Mouse (Mus musculus): ENCODE measurements around the gene Cd302. TPM values are rescaled to one million over a fixed set of nuclear protein-coding genes. Genes with fewer than 3 reads are reported as not detected.

Gene Cd302
- polyA plus RNA-seq, 1 experiment from 2014 or later, result 42.2 TPM

DNA sequence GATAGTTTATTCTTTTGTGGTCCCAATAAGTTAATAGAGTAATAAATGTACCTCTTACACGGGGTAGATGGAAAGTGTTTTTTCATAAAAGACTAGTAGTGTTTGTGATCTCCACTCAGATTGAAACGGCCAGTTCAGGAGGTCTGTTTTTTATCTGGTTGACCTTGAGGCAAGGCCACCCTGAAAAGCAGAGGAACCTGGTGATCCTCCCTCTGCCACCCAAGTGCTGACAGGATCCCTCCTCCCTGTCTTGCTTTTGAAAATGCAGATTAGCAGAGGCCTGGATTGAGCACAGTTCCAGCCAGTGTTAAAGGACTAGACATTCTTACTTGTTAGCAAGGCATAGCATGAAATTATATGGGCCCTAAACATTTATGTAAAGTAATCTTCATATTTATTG, 51.1 kb downstream of the Cd302 start:
- ATAC-seq, result no peak
- no peaks in the 10 kb centered on the region for H3K27me3 ChIP-seq (replicated peaks)
- no peaks in the 10 kb centered on the region for H3K9me3 ChIP-seq (replicated peaks)
- peaks cover 79% of the 10 kb centered on the region for H3K36me3 ChIP-seq
- no peak overlapping the region for H3K9ac ChIP-seq
- no peak overlapping the region for H3K27ac ChIP-seq
- peaks cover 6% of the 10 kb centered on the region for H3K4me1 ChIP-seq
- no peak overlapping the region for H3K4me2 ChIP-seq
- no peak overlapping the region for H3K4me3 ChIP-seq
- WGBS (ENCODE audit: insufficient replicate concordance), result 67% methylated on average over 2 of the region's 2 CpGs

DNA sequence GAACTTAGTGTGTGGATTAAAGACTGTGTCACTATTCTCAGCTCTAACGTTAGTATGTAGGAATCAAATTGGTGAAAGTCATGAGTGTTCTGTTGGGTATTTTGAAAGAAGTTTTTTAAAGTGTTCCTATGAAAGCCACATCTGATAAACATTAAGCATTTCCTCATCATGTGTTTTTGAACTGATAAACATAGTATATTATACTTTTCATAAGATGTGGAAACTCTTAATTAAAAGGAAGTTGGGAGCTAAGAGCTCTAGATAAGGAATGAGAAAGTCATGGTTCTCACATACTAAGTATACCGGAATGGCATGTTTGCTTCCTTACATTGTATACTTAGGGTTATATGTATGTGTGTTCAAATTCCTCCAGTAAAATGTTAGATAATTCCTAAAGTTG, 53.9 kb downstream of the Cd302 start:
- H3K36me3 ChIP-seq, result peaks cover 63% of the 10 kb centered on the region
- no peak overlapping the region for H3K4me3 ChIP-seq
- no peak overlapping the region for H3K4me2 ChIP-seq
- no peak overlapping the region for H3K9ac ChIP-seq
- H3K9me3 ChIP-seq (replicated peaks), result no peaks in the 10 kb centered on the region
- H3K4me1 ChIP-seq, result peaks cover 17% of the 10 kb centered on the region
- H3K27ac ChIP-seq, result no peak overlapping the region
- ATAC-seq, result no peak
- no peaks in the 10 kb centered on the region for H3K27me3 ChIP-seq (replicated peaks)
- WGBS (ENCODE audit: insufficient replicate concordance), result 79% methylated on average over 2 of the region's 2 CpGs

DNA sequence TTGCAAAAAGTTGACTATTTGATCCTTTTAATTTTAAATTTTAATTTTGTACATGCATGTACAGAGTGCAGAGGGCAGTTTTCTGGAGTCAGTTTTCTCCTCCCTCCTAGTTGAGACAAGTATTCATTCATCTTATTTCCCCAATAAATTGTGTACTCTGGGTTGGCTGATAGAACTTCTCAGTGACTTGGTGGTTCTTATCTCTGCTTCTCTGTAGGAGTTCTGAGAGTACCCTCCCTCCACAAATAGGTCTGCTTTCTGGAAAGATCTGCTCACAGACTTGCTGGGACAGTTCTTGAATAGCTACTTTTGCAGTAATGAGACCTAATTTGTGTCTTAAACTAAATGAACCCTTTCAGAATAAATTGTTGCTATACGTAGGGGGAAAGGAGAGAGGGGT, 55.8 kb downstream of the Cd302 start:
- WGBS (ENCODE audit: insufficient replicate concordance), result 74% methylated on average over 1 of the region's 1 CpGs
- Histone ChIP-seq H3K9ac (no peak overlapping the region), H3K9me3 (replicated peaks) (no peaks in the 10 kb centered on the region), H3K4me1 (peaks cover 22% of the 10 kb centered on the region), H3K27ac (no peak overlapping the region; the same call in 1 of the 2 replicates), H3K4me3 (no peak overlapping the region), H3K36me3 (peaks cover 46% of the 10 kb centered on the region), H3K4me2 (no peak overlapping the region), H3K27me3 (replicated peaks) (no peaks in the 10 kb centered on the region)
- peak; percentile 61; the same call in 1 of the 2 replicates for ATAC-seq

DNA sequence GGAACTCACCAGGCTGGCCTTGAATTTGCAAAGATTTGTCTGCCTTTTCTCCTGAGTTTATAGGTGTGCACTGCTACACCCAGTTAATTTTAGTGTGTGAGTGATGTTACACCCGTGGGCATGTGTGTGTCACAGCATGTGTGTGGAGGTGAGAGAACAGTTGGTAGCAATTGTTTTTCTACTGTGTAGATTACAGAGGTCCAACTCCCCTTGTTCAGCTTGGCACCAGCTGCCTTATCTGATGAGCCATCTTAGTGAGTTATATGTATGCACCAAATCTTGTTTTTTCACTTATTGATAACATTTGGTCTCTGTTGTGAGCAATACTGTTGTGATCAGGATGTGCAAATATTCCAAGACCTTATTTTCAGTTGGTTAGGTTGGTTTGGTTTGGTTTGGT, 60.8 kb downstream of the Cd302 start:
- H3K27me3 ChIP-seq (replicated peaks), result no peaks in the 10 kb centered on the region
- 59% methylated on average over 1 of the region's 1 CpGs for WGBS (ENCODE audit: insufficient replicate concordance)
- no peak overlapping the region for H3K9ac ChIP-seq
- no peak overlapping the region for H3K27ac ChIP-seq
- peaks cover 33% of the 10 kb centered on the region for H3K4me1 ChIP-seq
- peaks cover 10% of the 10 kb centered on the region; the same call in 1 of the 2 replicates for H3K36me3 ChIP-seq
- H3K4me3 ChIP-seq, result no peak overlapping the region
- H3K4me2 ChIP-seq, result no peak overlapping the region
- no peak for ATAC-seq
- H3K9me3 ChIP-seq (replicated peaks), result no peaks in the 10 kb centered on the region

DNA sequence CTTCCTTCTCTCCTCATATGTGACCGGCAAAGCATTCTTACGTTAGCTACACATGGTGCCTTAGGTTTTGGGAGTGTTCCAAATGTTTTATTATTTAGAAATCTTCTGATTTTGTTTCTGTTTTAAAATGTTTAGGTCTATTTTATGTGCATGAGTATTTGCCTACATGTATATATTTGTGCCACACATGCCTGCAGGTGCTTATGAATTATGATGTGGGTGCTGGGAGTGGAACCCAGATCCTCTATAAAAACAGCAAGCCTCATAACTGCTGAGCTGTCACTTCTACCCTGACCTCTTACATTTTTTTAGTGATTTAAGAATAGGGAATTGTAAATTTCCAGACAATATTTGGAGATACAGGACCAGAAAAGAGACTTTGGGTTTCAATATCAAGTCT, 62.3 kb downstream of the Cd302 start:
- 96% methylated on average over 2 of the region's 2 CpGs for WGBS (ENCODE audit: insufficient replicate concordance)

DNA sequence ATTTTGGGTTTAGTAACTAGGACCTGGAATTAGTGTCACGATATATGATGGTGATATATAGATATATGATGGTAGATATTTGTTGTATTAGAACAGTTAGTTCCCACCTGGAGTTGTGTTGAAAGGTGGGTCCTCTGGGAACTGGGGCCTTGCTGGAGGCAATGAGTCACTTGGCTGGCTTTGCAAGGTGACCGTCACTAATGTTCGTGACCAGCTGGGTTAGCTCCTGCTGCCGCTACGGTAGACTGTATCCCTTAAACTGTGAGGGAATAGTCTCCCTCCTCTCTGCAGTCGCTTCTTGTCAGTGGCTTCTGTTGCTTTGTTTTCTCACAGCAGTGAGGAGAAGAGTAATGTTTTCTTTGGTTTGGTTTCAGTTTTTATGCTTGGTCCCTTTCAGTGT, 63.1 kb downstream of the Cd302 start:
- no peak overlapping the region for H3K4me3 ChIP-seq
- H3K27ac ChIP-seq, result no peak overlapping the region
- ATAC-seq, result no peak
- H3K9ac ChIP-seq, result no peak overlapping the region
- H3K4me2 ChIP-seq, result no peak overlapping the region
- H3K27me3 ChIP-seq (replicated peaks), result no peaks in the 10 kb centered on the region
- H3K4me1 ChIP-seq, result peaks cover 34% of the 10 kb centered on the region
- H3K9me3 ChIP-seq (replicated peaks), result no peaks in the 10 kb centered on the region
- peaks cover 12% of the 10 kb centered on the region for H3K36me3 ChIP-seq
- WGBS (ENCODE audit: insufficient replicate concordance), result 90% methylated on average over 6 of the region's 6 CpGs

More for the DNA sequence above, 62.3 kb downstream of the Cd302 start:
- no peak for ATAC-seq
- Histone ChIP-seq H3K36me3 (peaks cover 14% of the 10 kb centered on the region; the same call in 1 of the 2 replicates), H3K4me1 (peaks cover 29% of the 10 kb centered on the region), H3K27me3 (replicated peaks) (no peaks in the 10 kb centered on the region), H3K9me3 (replicated peaks) (no peaks in the 10 kb centered on the region), H3K4me3 (no peak overlapping the region), H3K27ac (no peak overlapping the region), H3K9ac (no peak overlapping the region), H3K4me2 (no peak overlapping the region)

DNA sequence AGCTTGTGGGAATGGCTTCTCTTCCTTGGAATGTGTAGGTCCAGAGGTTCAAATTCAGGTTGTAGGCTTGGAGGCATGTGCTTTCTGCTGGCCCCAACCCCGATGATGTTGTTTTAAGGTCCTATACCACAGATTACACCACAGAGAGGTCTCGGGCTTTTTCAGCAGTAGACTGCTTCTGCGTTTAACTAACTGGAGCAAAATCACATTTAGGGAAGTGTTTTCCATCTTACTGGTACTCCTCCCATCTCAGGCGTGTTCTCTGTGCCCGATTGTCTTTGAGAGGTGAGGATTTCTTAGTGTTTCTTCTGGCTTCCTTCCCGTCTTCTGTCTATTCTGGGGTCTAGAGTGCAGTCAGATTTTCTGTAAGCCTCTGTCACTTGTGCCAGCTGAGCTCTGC, 66.7 kb downstream of the Cd302 start:
- Histone ChIP-seq H3K27ac (no peak overlapping the region), H3K4me1 (peaks cover 57% of the 10 kb centered on the region), H3K27me3 (replicated peaks) (no peaks in the 10 kb centered on the region), H3K36me3 (peaks cover 29% of the 10 kb centered on the region), H3K9ac (no peak overlapping the region), H3K9me3 (replicated peaks) (no peaks in the 10 kb centered on the region), H3K4me2 (no peak overlapping the region), H3K4me3 (no peak overlapping the region)
- 72% methylated on average over 6 of the region's 6 CpGs for WGBS (ENCODE audit: insufficient replicate concordance)
- no peak for ATAC-seq

DNA sequence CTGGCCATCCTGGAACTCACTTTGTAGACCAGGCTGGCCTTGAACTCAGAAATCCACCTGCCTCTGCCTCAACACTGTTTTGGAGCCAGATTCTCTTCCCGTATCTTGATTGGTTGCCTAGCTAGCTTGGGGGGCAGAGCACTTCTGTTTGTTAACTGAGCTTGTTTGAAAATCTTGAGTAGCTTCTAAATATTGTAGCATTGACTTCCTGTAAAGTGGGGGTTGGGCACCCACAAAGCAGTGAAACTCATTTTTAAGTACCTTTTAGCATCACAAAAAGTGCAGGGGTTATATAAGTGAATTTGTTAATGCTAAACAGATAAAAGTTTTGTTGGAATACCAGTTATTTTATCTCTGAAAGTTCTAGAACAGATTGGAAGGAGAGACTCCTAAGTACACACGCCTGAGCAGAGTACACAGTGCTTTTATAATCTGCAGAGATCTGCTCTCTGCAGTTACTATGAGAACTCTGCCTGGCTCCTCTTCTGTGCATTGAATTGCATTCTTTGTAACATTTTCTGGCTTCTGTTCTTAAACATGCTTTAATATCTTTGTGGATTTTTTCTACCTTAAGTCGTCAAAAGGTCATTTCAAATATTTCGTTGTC, 67.6 kb downstream of the Cd302 start:
- Histone ChIP-seq H3K27me3 (replicated peaks) (no peaks in the 10 kb centered on the region), H3K9me3 (replicated peaks) (no peaks in the 10 kb centered on the region), H3K36me3 (peaks cover 32% of the 10 kb centered on the region), H3K4me2 (no peak overlapping the region), H3K9ac (no peak overlapping the region), H3K4me3 (no peak overlapping the region), H3K4me1 (peaks cover 64% of the 10 kb centered on the region), H3K27ac (no peak overlapping the region)
- WGBS (ENCODE audit: insufficient replicate concordance), result 80% methylated on average over 4 of the region's 4 CpGs
- ATAC-seq, result no peak

DNA sequence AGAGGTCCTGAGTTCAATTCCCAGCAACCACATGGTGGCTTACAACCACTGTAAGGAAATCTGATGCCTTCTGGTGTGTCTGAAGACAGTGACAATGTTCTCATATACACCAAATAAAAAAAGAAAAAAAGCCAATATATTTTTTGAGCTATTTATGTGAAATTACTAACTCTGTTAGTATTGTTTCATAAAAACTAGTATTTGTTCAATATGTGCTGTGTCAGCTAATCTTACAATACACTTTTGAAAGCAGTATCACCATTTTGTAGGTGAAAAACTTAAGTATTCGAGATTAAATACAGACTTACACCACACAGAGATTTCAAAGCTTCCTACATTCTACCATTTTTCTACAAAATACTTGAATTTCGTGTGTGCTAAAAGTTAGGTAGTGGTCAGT, 69.6 kb downstream of the Cd302 start:
- no peak overlapping the region for H3K4me2 ChIP-seq
- WGBS (ENCODE audit: insufficient replicate concordance), result 82% methylated on average over 2 of the region's 2 CpGs
- H3K4me3 ChIP-seq, result no peak overlapping the region
- H3K9me3 ChIP-seq (replicated peaks), result no peaks in the 10 kb centered on the region
- H3K36me3 ChIP-seq, result peaks cover 38% of the 10 kb centered on the region
- H3K4me1 ChIP-seq, result peaks cover 67% of the 10 kb centered on the region
- ATAC-seq, result no peak
- no peak overlapping the region for H3K27ac ChIP-seq
- no peaks in the 10 kb centered on the region for H3K27me3 ChIP-seq (replicated peaks)
- H3K9ac ChIP-seq, result no peak overlapping the region

DNA sequence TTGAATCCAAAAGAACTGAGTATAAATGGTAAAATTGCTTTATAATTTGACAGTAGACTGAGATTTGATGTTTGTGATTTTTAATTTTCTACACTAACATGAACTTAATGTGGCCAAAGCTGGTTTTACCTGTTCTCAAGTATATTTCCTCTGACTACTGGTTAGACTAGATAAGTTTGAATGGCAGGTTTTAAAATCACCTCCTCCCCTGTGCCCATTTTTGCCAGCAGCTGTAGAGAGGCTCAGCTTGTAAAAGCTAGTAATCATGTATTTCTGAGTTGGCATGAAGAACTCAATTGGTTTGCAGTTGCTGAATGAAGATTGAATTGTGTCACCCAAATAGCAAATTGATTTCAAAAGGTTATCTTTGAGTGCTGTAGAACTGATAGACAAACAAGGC, 71.8 kb downstream of the Cd302 start:
- peaks cover 36% of the 10 kb centered on the region for H3K36me3 ChIP-seq
- H3K9ac ChIP-seq, result no peak overlapping the region
- no peak for ATAC-seq
- H3K4me3 ChIP-seq, result no peak overlapping the region
- no peak overlapping the region for H3K27ac ChIP-seq
- no peaks in the 10 kb centered on the region for H3K9me3 ChIP-seq (replicated peaks)
- no peak overlapping the region for H3K4me2 ChIP-seq
- H3K27me3 ChIP-seq (replicated peaks), result no peaks in the 10 kb centered on the region
- peaks cover 72% of the 10 kb centered on the region for H3K4me1 ChIP-seq

DNA sequence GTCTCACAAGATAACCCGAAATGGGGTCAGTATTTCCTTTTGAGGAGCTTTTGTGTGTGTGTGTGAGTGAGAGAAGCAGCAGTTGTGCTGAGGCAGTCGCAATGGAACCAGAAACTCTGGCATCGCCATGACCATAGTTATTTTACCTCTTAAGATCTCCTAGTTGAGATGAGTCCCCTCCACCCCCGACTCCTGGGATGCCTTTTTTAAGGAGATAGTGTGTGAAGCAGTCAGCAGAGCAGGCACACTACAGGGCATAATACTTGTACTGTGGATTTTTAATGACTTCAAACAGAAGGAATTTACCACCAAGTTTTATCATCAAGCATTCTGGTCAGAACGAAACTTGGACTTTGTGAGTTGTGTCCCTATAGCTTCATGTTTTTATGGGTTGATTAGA, 73.5 kb downstream of the Cd302 start:
- Histone ChIP-seq H3K27ac (peak overlapping the region; percentile 92), H3K9me3 (replicated peaks) (no peaks in the 10 kb centered on the region), H3K27me3 (replicated peaks) (no peaks in the 10 kb centered on the region), H3K9ac (peak overlapping the region; percentile 97), H3K4me1 (peaks cover 61% of the 10 kb centered on the region), H3K36me3 (peaks cover 36% of the 10 kb centered on the region), H3K4me2 (peak overlapping the region; percentile 73), H3K4me3 (peak overlapping the region; percentile 98)
- 0 out of 2 replicates have a peak, but pooled peaks have one; percentile 1 for ATAC-seq
- WGBS (ENCODE audit: insufficient replicate concordance), result 18% methylated on average over 5 of the region's 5 CpGs

DNA sequence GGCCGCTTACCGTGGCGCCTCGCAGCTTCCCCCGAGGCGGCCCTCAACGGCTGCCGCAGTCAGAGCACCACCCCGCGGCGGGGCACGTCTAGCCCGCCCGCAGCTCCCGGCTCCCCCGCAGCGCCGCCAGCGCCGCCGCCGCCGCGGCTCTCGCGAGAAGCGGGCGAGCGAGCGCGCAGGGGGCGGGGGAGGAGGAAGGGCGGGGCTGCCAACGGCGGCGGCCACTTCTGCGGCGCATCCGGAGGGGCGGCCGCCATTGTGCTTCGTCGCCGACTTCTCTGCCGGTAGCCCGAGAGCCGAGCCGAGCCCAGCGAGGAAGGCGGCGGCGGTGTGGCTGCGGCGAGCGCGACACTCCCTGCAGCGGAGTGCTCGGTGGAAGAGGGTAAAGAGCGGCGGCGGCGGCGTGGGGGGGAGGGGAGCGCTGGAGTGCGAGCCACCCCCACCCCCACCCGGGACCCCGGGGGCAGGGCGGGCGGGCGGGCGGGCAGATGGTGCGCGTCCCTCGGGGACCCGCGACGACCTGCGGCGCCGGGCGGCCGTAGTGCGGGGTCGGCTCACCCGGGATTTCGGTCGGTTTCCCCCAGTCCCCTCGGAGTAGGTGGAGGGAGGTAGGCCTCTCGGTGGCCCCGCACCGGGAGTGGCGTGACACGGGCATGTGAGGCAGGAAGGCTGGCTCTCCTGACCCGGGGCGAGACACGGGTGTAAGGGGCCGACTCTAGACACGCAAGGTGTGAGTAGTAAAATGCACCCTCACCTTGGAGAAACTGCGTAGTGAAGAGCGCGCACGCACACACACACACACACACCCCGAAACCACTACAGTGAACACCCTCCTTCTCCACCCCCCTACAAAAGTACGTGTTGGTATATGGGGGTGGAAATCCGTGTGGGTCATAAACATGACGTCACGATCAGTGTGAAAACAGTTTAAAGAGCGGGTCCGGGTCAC, 74.3 kb downstream of the Cd302 start, which contains the start of the genes Baz2b and March7:
TSS of gene Baz2b (minus strand) at position 137 of the 949 bp plus-strand sequence.
TSS of gene March7 (plus strand) at position 185 of the 949 bp plus-strand sequence.
- Histone ChIP-seq H3K4me3 (peak within 1 kb of the TSS; percentile 98), H3K9ac (peak within 1 kb of the TSS; percentile 97), H3K9me3 (replicated peaks) (no peaks in the 10 kb centered on the region), H3K36me3 (peaks cover 36% of the 10 kb centered on the region), H3K4me1 (peaks cover 58% of the 10 kb centered on the region), H3K27me3 (replicated peaks) (no peaks in the 10 kb centered on the region), H3K4me2 (peak within 1 kb of the TSS; percentile 73), H3K27ac (peak within 1 kb of the TSS; percentile 92)
- WGBS (ENCODE audit: insufficient replicate concordance), result 3% methylated on average over 102 of the region's 109 CpGs
- peak; percentile 92 for ATAC-seq

All from liver, embryonic 12.5 days (tissue).